In the genomic region with DNA sequence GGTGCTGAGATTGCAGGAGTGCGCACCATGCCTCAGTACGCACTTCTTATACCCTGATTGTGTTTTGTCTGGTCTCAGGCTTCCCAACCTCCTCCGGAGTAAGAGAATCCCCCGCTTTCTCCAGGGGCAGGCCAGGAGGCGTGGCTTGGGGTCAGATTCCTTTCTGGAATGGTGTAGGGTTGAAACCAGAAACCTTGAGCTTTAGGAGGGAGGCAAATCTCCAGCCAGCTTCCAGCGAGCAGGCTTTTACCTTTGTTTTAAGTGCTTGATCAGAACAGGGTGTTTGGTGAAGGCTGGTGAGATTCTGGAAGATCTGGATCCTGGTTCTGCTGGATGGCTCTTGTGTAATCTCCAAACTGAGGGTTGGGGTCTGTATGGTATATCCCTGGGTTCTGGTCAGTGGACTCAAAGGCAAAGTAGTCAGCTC, we compare ENCODE assay signal across 8 mouse cellular contexts. TPM values are rescaled to one million over a fixed set of nuclear protein-coding genes. Genes with fewer than 3 reads are reported as not detected.
DNase-seq lines count a peak whose midpoint lies in the region; ATAC-seq and TF ChIP-seq lines count a peak whose summit lies in the region.

No protein-coding gene starts in this region.

- 3% methylated on average over 6 of the region's 6 CpGs for WGBS in lung, embryonic 14.5 days
- 42% methylated on average over 6 of the region's 6 CpGs for WGBS in lung, adult 2 months
- 0% methylated on average over 6 of the region's 6 CpGs for WGBS in forebrain, embryonic 12.5 days
- 11% methylated on average over 6 of the region's 6 CpGs for WGBS in neural tube, embryonic 14.5 days

- H3K4me1 ChIP-seq in lung, embryonic 14.5 days (ENCODE audit: insufficient read depth): peaks cover 12% of the 10 kb centered on the region
- H3K4me1 ChIP-seq in lung, adult 2 months (ENCODE audit: control insufficient read depth, insufficient read depth, low read length): peaks cover 4% of the 10 kb centered on the region; the same call in 1 of the 2 replicates
- peaks cover 31% of the 10 kb centered on the region for H3K4me1 ChIP-seq in forebrain, embryonic 12.5 days
- H3K4me1 ChIP-seq in neural tube, embryonic 14.5 days (ENCODE audit: control insufficient read depth, insufficient read depth, low read length): peaks cover 15% of the 10 kb centered on the region

- peak overlapping the region; percentile 33 for H3K9ac ChIP-seq in lung, embryonic 14.5 days
- H3K9ac ChIP-seq in forebrain, embryonic 12.5 days: peak overlapping the region; percentile 25
- H3K9ac ChIP-seq in neural tube, embryonic 14.5 days (replicated peaks; ENCODE audit: low read depth, low read length): no peak overlapping the region

- peak overlapping the region; percentile 10; the same call in 1 of the 2 replicates for H3K4me3 ChIP-seq in lung, embryonic 14.5 days (ENCODE audit: low read depth, low read length)
- no peak overlapping the region for H3K4me3 ChIP-seq in lung, adult 2 months (replicated peaks; ENCODE audit: extremely low read depth, low read depth, low read length)
- H3K4me3 ChIP-seq in forebrain, embryonic 12.5 days (replicated peaks): no peak overlapping the region
- no peak overlapping the region for H3K4me3 ChIP-seq in neural tube, embryonic 14.5 days (ENCODE audit: low read depth, low read length)

- peak; percentile 94 for DNase-seq in lung, embryonic 14.5 days
- no peak for DNase-seq in lung, adult 2 months
- DNase-seq in kidney, postnatal 14 days: peak; percentile 50
- no peak for DNase-seq in cerebellum, adult 11-12 months
- no peak for DNase-seq in right cerebral cortex, postnatal 14 days
- no peak for DNase-seq in left cerebral cortex, postnatal 4 days

- intact Hi-C loops in left cerebral cortex, postnatal 4 days (cut with DNase I): no loop called here

- H3K4me2 ChIP-seq in lung, embryonic 14.5 days: peak overlapping the region; percentile 41
- peak overlapping the region; percentile 29; the same call in 1 of the 2 replicates for H3K4me2 ChIP-seq in forebrain, embryonic 12.5 days
- H3K4me2 ChIP-seq in neural tube, embryonic 14.5 days (ENCODE audit: low read depth, low read length): no peak overlapping the region

- H3K9me3 ChIP-seq in lung, embryonic 14.5 days (ENCODE audit: low read depth, low read length): no peaks in the 10 kb centered on the region
- H3K9me3 ChIP-seq in forebrain, embryonic 12.5 days: no peaks in the 10 kb centered on the region
- no peaks in the 10 kb centered on the region for H3K9me3 ChIP-seq in neural tube, embryonic 14.5 days (ENCODE audit: control insufficient read depth, low read length)

- ATAC-seq in lung, embryonic 14.5 days (ENCODE audit: insufficient read depth): peak; percentile 85
- 0 out of 2 replicates have a peak, but pooled peaks have one; percentile 40 for ATAC-seq in forebrain, embryonic 12.5 days (ENCODE audit: low FRiP score)
- ATAC-seq in neural tube, embryonic 14.5 days (ENCODE audit: low read depth): no peak

- no peak for TF ChIP-seq CTCF in lung, embryonic 14.5 days (IDR thresholded peaks at IDR 0.05; ENCODE audit: low read depth)
- no peak for TF ChIP-seq CTCF in lung, adult 2 months (IDR thresholded peaks at IDR 0.05; ENCODE audit: insufficient read depth, low read length)

- H3K36me3 ChIP-seq in lung, embryonic 14.5 days (ENCODE audit: insufficient read depth): no peaks in the 10 kb centered on the region; the same call in 1 of the 2 replicates
- no peaks in the 10 kb centered on the region for H3K36me3 ChIP-seq in forebrain, embryonic 12.5 days (replicated peaks)
- H3K36me3 ChIP-seq in neural tube, embryonic 14.5 days (ENCODE audit: control insufficient read depth, insufficient read depth, low read length): no peaks in the 10 kb centered on the region

- TF ChIP-seq POLR2A in lung, adult 2 months (IDR thresholded peaks at IDR 0.05; ENCODE audit: borderline replicate concordance, extremely low read depth, low read depth, low read length): no peak

- no peaks in the 10 kb centered on the region for H3K27me3 ChIP-seq in lung, embryonic 14.5 days (ENCODE audit: insufficient read depth, low read length)
- no peaks in the 10 kb centered on the region for H3K27me3 ChIP-seq in forebrain, embryonic 12.5 days
- no peaks in the 10 kb centered on the region for H3K27me3 ChIP-seq in neural tube, embryonic 14.5 days (ENCODE audit: control insufficient read depth, insufficient read depth, low read length)

- peak overlapping the region; percentile 95 for H3K27ac ChIP-seq in lung, embryonic 14.5 days (ENCODE audit: low read depth)
- H3K27ac ChIP-seq in forebrain, embryonic 12.5 days: peak overlapping the region; percentile 80
- peak overlapping the region; percentile 34; the same call in 1 of the 2 replicates for H3K27ac ChIP-seq in neural tube, embryonic 14.5 days (ENCODE audit: low read depth, low read length)

RNA-seq across cellular contexts. Expression of gene Megf8, which starts 5.1 kb away (rescaled TPM):
- polyA plus RNA-seq in lung, embryonic 14.5 days (2014; fragmentation: Nextera tagmentation; extraction: Ambion mirVana): 12.2 and 14.9 TPM in 2 replicates
- polyA plus RNA-seq in lung, adult 2 months (2012; rRNA removed): 46.8 and 49.8 TPM in 2 replicates
- 18.5 and 18.8 TPM in 2 replicates for polyA plus RNA-seq in forebrain, embryonic 12.5 days (2016; fragmentation: Nextera tagmentation; extraction: Ambion mirVana)
- 22.6 and 22.9 TPM in 2 replicates for polyA plus RNA-seq in neural tube, embryonic 14.5 days (2014; fragmentation: Nextera tagmentation; extraction: Ambion mirVana)
- total RNA-seq in left cerebral cortex, postnatal 4 days (2021): 10 to 100 TPM; 81.0 to 89.9 TPM

RNA-seq across cellular contexts. Expression of gene Tmem145, which starts 16.2 kb away (rescaled TPM):
- 0.25 TPM in 1 of 2 replicates, not detected in the other for polyA plus RNA-seq in lung, embryonic 14.5 days (2014; fragmentation: Nextera tagmentation; extraction: Ambion mirVana)
- not detected in 2 replicates for polyA plus RNA-seq in lung, adult 2 months (2012; rRNA removed)
- 11.9 and 12.1 TPM in 2 replicates for polyA plus RNA-seq in forebrain, embryonic 12.5 days (2016; fragmentation: Nextera tagmentation; extraction: Ambion mirVana)
- polyA plus RNA-seq in neural tube, embryonic 14.5 days (2014; fragmentation: Nextera tagmentation; extraction: Ambion mirVana): 70.6 and 94.9 TPM in 2 replicates
- total RNA-seq in left cerebral cortex, postnatal 4 days (2021): 100 to 1,000 TPM in 1 of 2 experiments, 10 to 100 TPM in 1; 99.6 to 104 TPM

RNA-seq across cellular contexts. Expression of gene Prr19, which starts 20.9 kb away (rescaled TPM):
- polyA plus RNA-seq in lung, embryonic 14.5 days (2014; fragmentation: Nextera tagmentation; extraction: Ambion mirVana): 0.26 and 0.29 TPM in 2 replicates
- polyA plus RNA-seq in lung, adult 2 months (2012; rRNA removed): not detected in 2 replicates
- polyA plus RNA-seq in forebrain, embryonic 12.5 days (2016; fragmentation: Nextera tagmentation; extraction: Ambion mirVana): 1.3 and 1.7 TPM in 2 replicates
- 2.7 and 4.3 TPM in 2 replicates for polyA plus RNA-seq in neural tube, embryonic 14.5 days (2014; fragmentation: Nextera tagmentation; extraction: Ambion mirVana)
- under 1 TPM; 0.52 to 0.87 TPM for total RNA-seq in left cerebral cortex, postnatal 4 days (2021)

RNA-seq across cellular contexts. Expression of gene Pafah1b3, which starts 24.3 kb away (rescaled TPM):
- polyA plus RNA-seq in lung, embryonic 14.5 days (2014; fragmentation: Nextera tagmentation; extraction: Ambion mirVana): 175 and 183 TPM in 2 replicates
- polyA plus RNA-seq in lung, adult 2 months (2012; rRNA removed): 42.7 and 49.1 TPM in 2 replicates
- 378 and 384 TPM in 2 replicates for polyA plus RNA-seq in forebrain, embryonic 12.5 days (2016; fragmentation: Nextera tagmentation; extraction: Ambion mirVana)
- 561 and 590 TPM in 2 replicates for polyA plus RNA-seq in neural tube, embryonic 14.5 days (2014; fragmentation: Nextera tagmentation; extraction: Ambion mirVana)
- total RNA-seq in left cerebral cortex, postnatal 4 days (2021): 100 to 1,000 TPM; 234 to 250 TPM

RNA-seq across cellular contexts. Expression of gene Cnfn, which starts 47.5 kb away (rescaled TPM):
- polyA plus RNA-seq in lung, embryonic 14.5 days (2014; fragmentation: Nextera tagmentation; extraction: Ambion mirVana): not detected in 2 replicates
- polyA plus RNA-seq in lung, adult 2 months (2012; rRNA removed): 0.53 and 1,347 TPM in 2 replicates
- polyA plus RNA-seq in forebrain, embryonic 12.5 days (2016; fragmentation: Nextera tagmentation; extraction: Ambion mirVana): not detected in 2 replicates
- not detected in 2 replicates for polyA plus RNA-seq in neural tube, embryonic 14.5 days (2014; fragmentation: Nextera tagmentation; extraction: Ambion mirVana)
- total RNA-seq in left cerebral cortex, postnatal 4 days (2021): not detected

Comparison
In these comparisons a context has a peak if more than half of its experiments do, and no peak if none do; other contexts are left out.
1. DNase-seq: peak in lung, embryonic 14.5 days (single experiment) and kidney, postnatal 14 days (single experiment); none in lung, adult 2 months (single experiment), cerebellum, adult 11-12 months (single experiment), right cerebral cortex, postnatal 14 days (single experiment) and left cerebral cortex, postnatal 4 days (single experiment).
2. H3K27ac ChIP-seq: peak in every context shown above with its lines; median percentile 95 in lung, embryonic 14.5 days; 80 in forebrain, embryonic 12.5 days; 34 in neural tube, embryonic 14.5 days.
3. RNA of gene Tmem145, which starts 16.2 kb away (polyA plus RNA-seq): 70.6 to 94.9 TPM in neural tube, embryonic 14.5 days and 11.9 to 12.1 TPM in forebrain, embryonic 12.5 days; 0.25 TPM in lung, embryonic 14.5 days and not detected in lung, adult 2 months; every median in the first group is over 10 times any median in the second.